Mouse (Mus musculus): Measurements from ENCODE around the gene Mettl7a3. TPM values are rescaled to one million over a fixed set of nuclear protein-coding genes. Genes with fewer than 3 reads are reported as not detected.
"Not testable (repeated sequence)": the region's sequence is repeated elsewhere in the genome, so short reads cannot be mapped to it uniquely, and the experiment has no call there.

Mettl7a3 gene
- polyA plus RNA-seq, 1 experiment from 2014 or later: 1.9 TPM

GRCm38 (mm10) chr15:100367119-100367518, 32.4 kb downstream of the Mettl7a3 start:
- Histone ChIP-seq H3K27me3 (no peaks in the 10 kb centered on the region), H3K9ac (no peak overlapping the region), H3K9me3 (0 out of 2 replicates have a peak, but pooled peaks cover 3% of the 10 kb centered on the region), H3K4me1 (replicated peaks) (peaks cover 5% of the 10 kb centered on the region; the same call in 1 of the 2 replicates), H3K4me3 (no peak overlapping the region), H3K36me3 (no peaks in the 10 kb centered on the region), H3K4me2 (no peak overlapping the region), H3K27ac (replicated peaks) (no peak overlapping the region)
- ATAC-seq (ENCODE audit: low read depth): no peak
- WGBS: 59% methylated on average over 7 of the region's 7 CpGs

- no peaks in the 10 kb centered on the region for H3K9me3 ChIP-seq
- no peaks in the 10 kb centered on the region for H3K36me3 ChIP-seq
- WGBS: 43% methylated on average over 5 of the region's 5 CpGs
- H3K9ac ChIP-seq: no peak overlapping the region
- H3K4me1 ChIP-seq (replicated peaks): 0 out of 2 replicates have a peak, but pooled peaks cover under 1% of the 10 kb centered on the region
- H3K4me2 ChIP-seq: no peak overlapping the region
- H3K4me3 ChIP-seq: no peak overlapping the region
- H3K27me3 ChIP-seq: no peaks in the 10 kb centered on the region
- no peak for ATAC-seq (ENCODE audit: low read depth)
- no peak overlapping the region for H3K27ac ChIP-seq (replicated peaks)
These were observed 40.3 kb downstream of the Mettl7a3 start for GRCm38 (mm10) chr15:100375066-100375465.

- WGBS: 41% methylated on average over 4 of the region's 9 CpGs
- not testable (repeated sequence) for H3K27me3 ChIP-seq; H3K4me3 ChIP-seq; H3K36me3 ChIP-seq; H3K4me1 ChIP-seq (replicated peaks); H3K4me2 ChIP-seq; H3K9ac ChIP-seq; H3K27ac ChIP-seq (replicated peaks); H3K9me3 ChIP-seq
- ATAC-seq (ENCODE audit: low read depth): peak; percentile 48; the same call in 1 of the 2 replicates
These were observed 43.2 kb downstream of the Mettl7a3 start for GRCm38 (mm10) chr15:100377847-100378505.

GRCm38 (mm10) chr15:100379658-100380057, 44.9 kb downstream of the Mettl7a3 start:
- no peak overlapping the region for H3K4me2 ChIP-seq
- no peaks in the 10 kb centered on the region for H3K9me3 ChIP-seq
- 90% methylated on average over 8 of the region's 8 CpGs for WGBS
- no peaks in the 10 kb centered on the region for H3K36me3 ChIP-seq
- no peaks in the 10 kb centered on the region for H3K27me3 ChIP-seq
- no peak overlapping the region for H3K9ac ChIP-seq
- H3K4me1 ChIP-seq (replicated peaks): 0 out of 2 replicates have a peak, but pooled peaks cover 6% of the 10 kb centered on the region
- no peak overlapping the region for H3K27ac ChIP-seq (replicated peaks)
- ATAC-seq (ENCODE audit: low read depth): no peak
- no peak overlapping the region for H3K4me3 ChIP-seq

- Histone ChIP-seq H3K4me1 (replicated peaks) (0 out of 2 replicates have a peak, but pooled peaks cover 6% of the 10 kb centered on the region), H3K4me3 (no peak overlapping the region), H3K36me3 (no peaks in the 10 kb centered on the region), H3K9me3 (no peaks in the 10 kb centered on the region), H3K9ac (no peak overlapping the region), H3K27me3 (no peaks in the 10 kb centered on the region), H3K4me2 (no peak overlapping the region), H3K27ac (replicated peaks) (no peak overlapping the region)
- no peak for ATAC-seq (ENCODE audit: low read depth)
- 61% methylated on average over 2 of the region's 2 CpGs for WGBS
These were observed 45.4 kb downstream of the Mettl7a3 start for GRCm38 (mm10) chr15:100380104-100380503.

- 0 out of 2 replicates have a peak, but pooled peaks cover 8% of the 10 kb centered on the region for H3K4me1 ChIP-seq (replicated peaks)
- H3K27me3 ChIP-seq: no peaks in the 10 kb centered on the region
- H3K36me3 ChIP-seq: no peaks in the 10 kb centered on the region
- 94% methylated on average over 9 of the region's 9 CpGs for WGBS
- H3K4me3 ChIP-seq: no peak overlapping the region
- no peak overlapping the region for H3K9ac ChIP-seq
- H3K9me3 ChIP-seq: no peaks in the 10 kb centered on the region
- no peak for ATAC-seq (ENCODE audit: low read depth)
- H3K4me2 ChIP-seq: no peak overlapping the region
- H3K27ac ChIP-seq (replicated peaks): no peak overlapping the region
These were observed 51.0 kb downstream of the Mettl7a3 start for GRCm38 (mm10) chr15:100385705-100386104.

- Histone ChIP-seq H3K4me2 (no peak overlapping the region), H3K36me3 (peaks cover 3% of the 10 kb centered on the region; the same call in 1 of the 2 replicates), H3K4me1 (replicated peaks) (0 out of 2 replicates have a peak, but pooled peaks cover 8% of the 10 kb centered on the region), H3K9me3 (no peaks in the 10 kb centered on the region), H3K9ac (no peak overlapping the region), H3K4me3 (no peak overlapping the region), H3K27me3 (no peaks in the 10 kb centered on the region), H3K27ac (replicated peaks) (no peak overlapping the region)
- no peak for ATAC-seq (ENCODE audit: low read depth)
- 94% methylated on average over 17 of the region's 17 CpGs for WGBS
These were observed 53.0 kb downstream of the Mettl7a3 start for GRCm38 (mm10) chr15:100387544-100388223.

GRCm38 (mm10) chr15:100388224-100388835, 53.6 kb downstream of the Mettl7a3 start:
- no peak overlapping the region for H3K4me3 ChIP-seq
- no peak overlapping the region for H3K4me2 ChIP-seq
- H3K4me1 ChIP-seq (replicated peaks): 0 out of 2 replicates have a peak, but pooled peaks cover 8% of the 10 kb centered on the region
- WGBS: 93% methylated on average over 16 of the region's 16 CpGs
- no peaks in the 10 kb centered on the region for H3K9me3 ChIP-seq
- H3K27me3 ChIP-seq: no peaks in the 10 kb centered on the region
- ATAC-seq (ENCODE audit: low read depth): no peak
- H3K27ac ChIP-seq (replicated peaks): no peak overlapping the region
- peaks cover 8% of the 10 kb centered on the region for H3K36me3 ChIP-seq
- no peak overlapping the region for H3K9ac ChIP-seq

- Histone ChIP-seq H3K4me2 (no peak overlapping the region), H3K27ac (replicated peaks) (no peak overlapping the region), H3K27me3 (no peaks in the 10 kb centered on the region), H3K4me3 (no peak overlapping the region), H3K4me1 (replicated peaks) (0 out of 2 replicates have a peak, but pooled peaks cover 8% of the 10 kb centered on the region), H3K9ac (no peak overlapping the region), H3K9me3 (no peaks in the 10 kb centered on the region), H3K36me3 (peaks cover 14% of the 10 kb centered on the region)
- WGBS: 69% methylated on average over 9 of the region's 9 CpGs
- ATAC-seq (ENCODE audit: low read depth): no peak
These were observed 54.2 kb downstream of the Mettl7a3 start for GRCm38 (mm10) chr15:100388886-100389285.

Other genes starting within 250 kb of the Mettl7a3 start
- gene Atf1, start 107.1 kb upstream of the Mettl7a3 start, polyA plus RNA-seq (2015; fragmentation: Nextera tagmentation; extraction: Ambion mirVana): 14.8 and 17.7 TPM in 2 replicates
- gene Tmprss12, start 54.1 kb upstream of the Mettl7a3 start, polyA plus RNA-seq (2015; fragmentation: Nextera tagmentation; extraction: Ambion mirVana): not detected in 2 replicates
- gene Mettl7a1, start 30.8 kb upstream of the Mettl7a3 start, polyA plus RNA-seq (2015; fragmentation: Nextera tagmentation; extraction: Ambion mirVana): 4.6 and 5.1 TPM in 2 replicates
- 2.3 and 2.6 TPM in 2 replicates for gene Methig1, start 18.2 kb downstream of the Mettl7a3 start, polyA plus RNA-seq (2015; fragmentation: Nextera tagmentation; extraction: Ambion mirVana)
- gene Mettl7a2, start 18.3 kb downstream of the Mettl7a3 start, polyA plus RNA-seq (2015; fragmentation: Nextera tagmentation; extraction: Ambion mirVana): not detected in 2 replicates
- gene Higd1c, start 29.6 kb downstream of the Mettl7a3 start, polyA plus RNA-seq (2015; fragmentation: Nextera tagmentation; extraction: Ambion mirVana): 3.1 and 3.2 TPM in 2 replicates
- 0.10 TPM in 1 of 2 replicates, not detected in the other for gene Gm5475, start 87.2 kb downstream of the Mettl7a3 start, polyA plus RNA-seq (2015; fragmentation: Nextera tagmentation; extraction: Ambion mirVana)
- 22.3 and 23.4 TPM in 2 replicates for gene Slc11a2, start 90.1 kb downstream of the Mettl7a3 start, polyA plus RNA-seq (2015; fragmentation: Nextera tagmentation; extraction: Ambion mirVana)
- gene Letmd1, start 134.1 kb downstream of the Mettl7a3 start, polyA plus RNA-seq (2015; fragmentation: Nextera tagmentation; extraction: Ambion mirVana): 54.0 and 57.9 TPM in 2 replicates
- gene Csrnp2, start 160.6 kb downstream of the Mettl7a3 start, polyA plus RNA-seq (2015; fragmentation: Nextera tagmentation; extraction: Ambion mirVana): 39.1 and 43.8 TPM in 2 replicates
- 35.4 and 36.8 TPM in 2 replicates for gene Tfcp2, start 217.1 kb downstream of the Mettl7a3 start, polyA plus RNA-seq (2015; fragmentation: Nextera tagmentation; extraction: Ambion mirVana)